Comparison of ENCODE assay signal across 8 mouse cellular contexts in the genomic region with DNA sequence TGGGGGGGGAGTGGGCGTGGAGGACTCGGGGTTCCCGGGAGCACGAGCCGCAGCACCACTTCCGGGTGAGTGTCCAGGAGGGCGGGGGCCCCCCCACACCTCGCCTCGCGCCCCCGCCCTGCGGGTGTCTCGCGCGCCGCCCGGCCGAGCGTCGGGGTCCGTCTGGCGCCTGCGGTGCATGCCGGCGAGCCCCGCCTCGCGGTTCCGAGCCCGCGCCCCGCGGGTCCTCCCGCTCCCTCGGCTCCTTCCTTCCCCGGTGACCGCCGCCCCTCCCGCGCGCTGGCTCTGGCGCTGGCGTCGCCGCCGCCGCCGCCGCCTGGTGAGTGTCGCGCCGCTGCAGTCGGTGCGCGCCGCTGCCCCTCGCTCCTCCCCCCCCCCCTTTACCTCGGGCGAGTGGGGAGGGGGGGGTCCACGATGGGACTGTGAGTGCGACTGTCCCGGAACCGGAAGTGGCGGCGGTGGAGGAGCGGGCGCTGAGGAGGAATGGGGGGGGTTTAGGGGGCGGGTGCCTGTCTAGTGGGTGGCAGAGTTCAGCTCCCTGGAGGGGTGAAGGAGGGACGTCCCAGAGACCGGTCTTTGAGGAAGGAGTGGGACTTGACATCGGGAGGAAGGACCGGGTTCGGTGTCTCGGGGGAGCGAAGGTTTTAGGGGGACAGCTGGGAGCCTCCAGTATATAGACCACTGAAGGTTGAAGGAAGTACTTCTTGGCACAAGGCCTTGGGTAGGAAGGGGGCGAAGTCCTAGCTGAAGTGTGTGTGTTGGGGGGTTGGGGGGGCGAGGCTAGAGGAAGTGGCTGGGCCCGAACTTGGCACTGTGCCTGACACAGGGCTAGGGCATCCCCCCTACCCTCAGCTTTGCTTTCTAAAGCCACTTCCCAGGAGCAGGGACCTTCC. TPM values are rescaled to one million over a fixed set of nuclear protein-coding genes. Genes with fewer than 3 reads are reported as not detected.
A peak's percentile ranks its signal among the peaks of the same experiment; 100 is the strongest.
DNase-seq lines count a peak whose midpoint lies in the region; ATAC-seq lines count a peak whose summit lies in the region.

No protein-coding gene starts in this region.

- DNase-seq in B cell, adult 2 months, result peak; percentile 81 to 82
- DNase-seq in adrenal gland, postnatal 36 days, result peak; percentile 91 to 92
- DNase-seq in heart, adult 8-10 months (ENCODE audit: low spot score), result peak; percentile 75
- peak; percentile 71 to 74 for DNase-seq in kidney, adult 8-10 months
- peak; percentile 89 for DNase-seq in naive thymus-derived CD4-positive, alpha-beta T cell, adult 2 months (ENCODE audit: low read depth)
- peak; percentile 73 to 86 for DNase-seq in spleen, postnatal 4 days (ENCODE audit: low spot score in 2 of 2)

- ATAC-seq in embryonic facial prominence, embryonic 12.5 days (ENCODE audit: insufficient number of reproducible peaks, insufficient read depth, low FRiP score, low TSS enrichment), result peak; percentile 70
- peak; percentile 87 for ATAC-seq in liver, embryonic 12.5 days

- H3K27ac ChIP-seq in embryonic facial prominence, embryonic 12.5 days, result peak overlapping the region; percentile 99
- H3K27ac ChIP-seq in liver, embryonic 12.5 days, result peak overlapping the region; percentile 94

- H3K27me3 ChIP-seq in embryonic facial prominence, embryonic 12.5 days, result no peaks in the 10 kb centered on the region
- peaks cover 11% of the 10 kb centered on the region for H3K27me3 ChIP-seq in liver, embryonic 12.5 days (replicated peaks)

- under 1% methylated on average over 48 of the region's 78 CpGs for WGBS in embryonic facial prominence, embryonic 12.5 days
- WGBS in liver, embryonic 12.5 days (ENCODE audit: insufficient replicate concordance), result under 1% methylated on average over 65 of the region's 78 CpGs

- peaks cover 8% of the 10 kb centered on the region; the same call in 1 of the 2 replicates for H3K4me1 ChIP-seq in embryonic facial prominence, embryonic 12.5 days
- peaks cover 48% of the 10 kb centered on the region for H3K4me1 ChIP-seq in liver, embryonic 12.5 days

- H3K4me2 ChIP-seq in embryonic facial prominence, embryonic 12.5 days (replicated peaks), result peak overlapping the region; percentile 88
- H3K4me2 ChIP-seq in liver, embryonic 12.5 days, result peak overlapping the region; percentile 92

- peak overlapping the region; percentile 90 for H3K4me3 ChIP-seq in embryonic facial prominence, embryonic 12.5 days
- peak overlapping the region; percentile 99 for H3K4me3 ChIP-seq in liver, embryonic 12.5 days

- H3K36me3 ChIP-seq in embryonic facial prominence, embryonic 12.5 days, result peaks cover 19% of the 10 kb centered on the region
- peaks cover 40% of the 10 kb centered on the region for H3K36me3 ChIP-seq in liver, embryonic 12.5 days

- H3K9me3 ChIP-seq in embryonic facial prominence, embryonic 12.5 days, result no peaks in the 10 kb centered on the region
- H3K9me3 ChIP-seq in liver, embryonic 12.5 days (replicated peaks), result no peaks in the 10 kb centered on the region

- peak overlapping the region; percentile 94 for H3K9ac ChIP-seq in embryonic facial prominence, embryonic 12.5 days
- peak overlapping the region; percentile 97 for H3K9ac ChIP-seq in liver, embryonic 12.5 days

RNA-seq across cellular contexts. Expression of a gene that starts 0.5 kb away (rescaled TPM):
- 10 to 100 TPM; 41.3 to 53.8 TPM for total RNA-seq in adrenal gland, postnatal 36 days (2021)
- polyA plus RNA-seq in embryonic facial prominence, embryonic 12.5 days (2016; fragmentation: Nextera tagmentation; extraction: Ambion mirVana), result 22.3 and 24.4 TPM in 2 replicates
- 10 to 100 TPM; 21.0 to 24.4 (median 23.6) TPM for total RNA-seq in heart, adult 8-10 months (2022)
- polyA plus RNA-seq in liver, embryonic 12.5 days (2016; fragmentation: Nextera tagmentation; extraction: Ambion mirVana), result 6.6 and 7.2 TPM in 2 replicates

RNA-seq across cellular contexts. Expression of a gene that starts 12.9 kb away (rescaled TPM):
- total RNA-seq in adrenal gland, postnatal 36 days (2021), result 1 to 10 TPM; 2.1 to 3.4 TPM
- polyA plus RNA-seq in embryonic facial prominence, embryonic 12.5 days (2016; fragmentation: Nextera tagmentation; extraction: Ambion mirVana), result 5.5 and 6.2 TPM in 2 replicates
- 1 to 10 TPM in 1 of 4 experiments, under 1 TPM in 3; 0.31 to 2.7 (median 0.41) TPM for total RNA-seq in heart, adult 8-10 months (2022)
- polyA plus RNA-seq in liver, embryonic 12.5 days (2016; fragmentation: Nextera tagmentation; extraction: Ambion mirVana), result 0.11 TPM in 1 of 2 replicates, not detected in the other

RNA-seq across cellular contexts. Expression of a gene that starts 30.1 kb away (rescaled TPM):
- 10 to 100 TPM; 54.4 to 79.5 TPM for total RNA-seq in adrenal gland, postnatal 36 days (2021)
- 165 and 176 TPM in 2 replicates for polyA plus RNA-seq in embryonic facial prominence, embryonic 12.5 days (2016; fragmentation: Nextera tagmentation; extraction: Ambion mirVana)
- total RNA-seq in heart, adult 8-10 months (2022), result 10 to 100 TPM; 24.7 to 27.7 (median 25.1) TPM
- 34.4 and 34.6 TPM in 2 replicates for polyA plus RNA-seq in liver, embryonic 12.5 days (2016; fragmentation: Nextera tagmentation; extraction: Ambion mirVana)

RNA-seq across cellular contexts. Expression of a gene that starts 40.1 kb away (rescaled TPM):
- total RNA-seq in adrenal gland, postnatal 36 days (2021), result 1 to 10 TPM; 6.9 to 7.1 TPM
- 17.6 and 21.0 TPM in 2 replicates for polyA plus RNA-seq in embryonic facial prominence, embryonic 12.5 days (2016; fragmentation: Nextera tagmentation; extraction: Ambion mirVana)
- 1 to 10 TPM; 1.5 to 2.6 (median 2.2) TPM for total RNA-seq in heart, adult 8-10 months (2022)
- polyA plus RNA-seq in liver, embryonic 12.5 days (2016; fragmentation: Nextera tagmentation; extraction: Ambion mirVana), result 2.8 and 3.7 TPM in 2 replicates

RNA-seq across cellular contexts. Expression of a gene that starts 44.1 kb away (rescaled TPM):
- 100 to 1,000 TPM; 121 to 176 TPM for total RNA-seq in adrenal gland, postnatal 36 days (2021)
- 119 and 121 TPM in 2 replicates for polyA plus RNA-seq in embryonic facial prominence, embryonic 12.5 days (2016; fragmentation: Nextera tagmentation; extraction: Ambion mirVana)
- 100 to 1,000 TPM in 2 of 4 experiments, 10 to 100 TPM in 2; 98.1 to 109 (median 103) TPM for total RNA-seq in heart, adult 8-10 months (2022)
- polyA plus RNA-seq in liver, embryonic 12.5 days (2016; fragmentation: Nextera tagmentation; extraction: Ambion mirVana), result 88.7 and 95.2 TPM in 2 replicates

Comparison
In these comparisons a context has a peak if more than half of its experiments do, and no peak if none do; other contexts are left out.
1. Peak in every context shown above with its lines: DNase-seq, ATAC-seq, H3K4me3 ChIP-seq and H3K27ac ChIP-seq.